Mouse (Mus musculus): ENCODE results near the gene Mal. TPM values are rescaled to one million over a fixed set of nuclear protein-coding genes. Genes with fewer than 3 reads are reported as not detected.

The Mal gene
- 0.66 and 1.2 TPM in 2 replicates for polyA plus RNA-seq (2012; rRNA removed)

DNA sequence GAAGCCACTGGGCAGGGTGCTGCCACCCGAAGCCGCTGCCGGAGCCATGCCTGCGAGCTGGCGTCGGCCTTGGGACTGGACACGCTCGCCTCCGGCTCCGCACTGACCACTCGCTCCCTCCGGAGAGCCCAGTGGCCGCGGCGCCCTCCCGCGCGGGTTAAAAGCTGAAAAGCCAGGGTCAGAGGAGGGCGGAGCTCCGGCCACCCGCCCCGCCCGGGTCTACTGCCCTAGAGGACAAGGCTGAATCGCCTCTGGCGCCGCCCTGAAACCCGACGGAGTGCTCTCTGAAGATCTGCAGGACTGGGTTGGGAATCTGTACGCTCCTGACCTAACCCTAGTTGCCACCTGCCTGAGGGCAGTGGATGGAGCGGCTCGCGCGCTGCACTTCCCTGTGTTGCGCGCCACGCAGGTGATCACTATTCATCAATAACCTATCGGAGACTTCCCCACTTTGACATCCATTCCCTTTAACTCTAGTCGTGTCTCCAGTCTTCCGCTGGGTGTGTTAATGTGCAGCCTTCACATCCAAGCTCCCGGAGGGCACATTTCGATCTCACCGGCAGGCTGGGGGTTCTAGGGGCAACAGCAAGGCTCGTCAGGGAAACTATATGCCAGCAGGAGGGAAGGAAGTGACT is at the start of gene Mal:
Gene Mal, minus strand, starts transcription at position 610 of the 635 bp plus-strand sequence.

GRCm38 (mm10) chr2:127586694-127587513 is 69.6 kb downstream of the Mal start, which contains the start of the genes Zfp661 and Mrps5:
Zfp661 (minus strand) TSS chr2:127587094.
Mrps5 (plus strand) TSS chr2:127587222.

Other genes with a start within 250 kb of the Mal start
- gene Gpat2, start 231.5 kb downstream of the Mal start, polyA plus RNA-seq (2012; rRNA removed): 0.06 and 0.30 TPM in 2 replicates
- 28.9 and 31.4 TPM in 2 replicates for gene Fahd2a, start 212.1 kb downstream of the Mal start, polyA plus RNA-seq (2012; rRNA removed)
- 12.7 and 14.6 TPM in 2 replicates for gene Kcnip3, start 134.6 kb downstream of the Mal start, polyA plus RNA-seq (2012; rRNA removed)
- gene Prom2, start 115.2 kb downstream of the Mal start, polyA plus RNA-seq (2012; rRNA removed): 0.05 and 0.79 TPM in 2 replicates
- gene Zfp661, start 69.6 kb downstream of the Mal start, polyA plus RNA-seq (2012; rRNA removed): 9.4 and 10.4 TPM in 2 replicates
- 143 and 146 TPM in 2 replicates for gene Mrps5, start 69.5 kb downstream of the Mal start, polyA plus RNA-seq (2012; rRNA removed)
- gene Mall, start 73.2 kb upstream of the Mal start, polyA plus RNA-seq (2012; rRNA removed): 0.87 and 2.4 TPM in 2 replicates
- 24.0 and 25.0 TPM in 2 replicates for gene Nphp1, start 132.2 kb upstream of the Mal start, polyA plus RNA-seq (2012; rRNA removed)
- gene Mtln, start 135.8 kb upstream of the Mal start, polyA plus RNA-seq (2012; rRNA removed): 52.7 and 53.4 TPM in 2 replicates
- gene Bub1, start 175.2 kb upstream of the Mal start, polyA plus RNA-seq (2012; rRNA removed): 17.2 and 24.7 TPM in 2 replicates
- 0.06 and 0.10 TPM in 2 replicates for gene Acoxl, start 182.2 kb upstream of the Mal start, polyA plus RNA-seq (2012; rRNA removed)

All from central nervous system, embryonic 14 days (tissue).